Mouse (Mus musculus) limb, embryonic 10.5 days (tissue): ENCODE data around the gene Prkn. TPM values are rescaled to one million over a fixed set of nuclear protein-coding genes. Genes with fewer than 3 reads are reported as not detected.

Experiments
- DNase-seq: peaks from one replicate; pipeline ENCODE4 v3.0.0-alpha.2; 2017; ENCODE audit warnings: low spot score
- H3K27ac ChIP-seq: fragments of 300-500 bp; sonication (generic); 2 replicates; pipeline ENCODE4 v1.5.1; 2016; ENCODE audit warnings: mild to moderate bottlenecking
- H3K27me3 ChIP-seq: fragments of 300-500 bp; sonication (generic); 2 replicates; pipeline ENCODE4 v1.6.1; 2016; ENCODE audit warnings: low read depth, mild to moderate bottlenecking; ENCODE audit not compliant: poor library complexity, severe bottlenecking
- H3K36me3 ChIP-seq: fragments of 300-500 bp; sonication (generic); 2 replicates; pipeline ENCODE4 v1.6.1; 2016; ENCODE audit warnings: mild to moderate bottlenecking, moderate library complexity
- H3K4me1 ChIP-seq: fragments of 300-500 bp; sonication (generic); 2 replicates; pipeline ENCODE4 v1.6.1; 2016
- H3K4me3 ChIP-seq: fragments of 300-500 bp; sonication (generic); 2 replicates; pipeline ENCODE4 v1.5.1; 2016; ENCODE audit warnings: mild to moderate bottlenecking, moderate library complexity
- H3K9me3 ChIP-seq: fragments of 300-500 bp; sonication (generic); replicated peaks from 2 replicates; pipeline ENCODE4 v1.6.1; 2016; ENCODE audit warnings: mild to moderate bottlenecking
- WGBS: fragments of 180-500 bp; shearing (Covaris S2); methylation state at CpG from one replicate; pipeline ENCODE4 v1.1.7; 2016; 5-methylcytosine and 5-hydroxymethylcytosine counted together
- polyA plus RNA-seq: library from polyadenylated mRNA; unstranded; fragments of >200 nt; fragmentation: Nextera tagmentation; extraction: Ambion mirVana; gene quantifications from 2 replicates; pipeline ENCODE4 v1.2.1, GENCODE M21; 2016

Gene Prkn
- polyA plus RNA-seq, 1 experiment from 2014 or later = 0.85 TPM

- WGBS = 74% methylated on average over 8 of the region's 8 CpGs
- H3K4me3 ChIP-seq = no peak overlapping the region
These were observed 730.2 kb downstream of the Prkn start for GRCm38 (mm10) chr17:11570392-11570791.

GRCm38 (mm10) chr17:11573666-11574065 is 733.5 kb downstream of the Prkn start:
- DNase-seq = no peak
- H3K36me3 ChIP-seq = no peaks in the 10 kb centered on the region
- H3K27ac ChIP-seq = no peak overlapping the region
- 92% methylated on average over 9 of the region's 9 CpGs for WGBS
- no peak overlapping the region for H3K4me3 ChIP-seq
- H3K9me3 ChIP-seq = no peaks in the 10 kb centered on the region
- H3K4me1 ChIP-seq = no peaks in the 10 kb centered on the region
- H3K27me3 ChIP-seq = no peaks in the 10 kb centered on the region

More at GRCm38 (mm10) chr17:11570392-11570791, 730.2 kb downstream of the Prkn start:
- Histone ChIP-seq H3K4me1 (no peaks in the 10 kb centered on the region), H3K27me3 (no peaks in the 10 kb centered on the region), H3K9me3 (no peaks in the 10 kb centered on the region), H3K27ac (no peak overlapping the region), H3K36me3 (no peaks in the 10 kb centered on the region)
- no peak for DNase-seq

DNA sequence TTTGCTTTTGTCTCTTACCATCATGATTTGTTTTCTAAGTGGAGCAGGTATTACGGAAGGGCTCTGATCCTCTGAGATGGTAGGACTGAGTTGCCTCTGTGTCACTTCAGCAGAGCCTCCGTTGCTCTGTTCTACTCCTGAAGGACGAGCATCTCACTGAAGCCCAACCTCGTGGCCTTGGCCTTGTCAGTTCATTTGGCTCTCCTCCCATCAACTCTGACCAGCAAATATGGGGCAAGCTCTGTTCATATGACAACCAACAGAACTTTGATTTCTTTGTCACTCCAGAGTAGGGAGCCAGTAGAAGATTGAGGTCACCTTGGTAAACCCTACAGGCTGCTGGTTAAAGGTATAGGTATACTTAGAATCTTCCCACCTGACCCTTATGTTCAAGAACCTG is 745.3 kb downstream of the Prkn start:
- WGBS = 91% methylated on average over 4 of the region's 4 CpGs
- no peaks in the 10 kb centered on the region for H3K4me1 ChIP-seq
- H3K4me3 ChIP-seq = no peak overlapping the region
- H3K36me3 ChIP-seq = no peaks in the 10 kb centered on the region
- DNase-seq = no peak
- H3K27me3 ChIP-seq = no peaks in the 10 kb centered on the region
- H3K27ac ChIP-seq = no peak overlapping the region
- H3K9me3 ChIP-seq = no peaks in the 10 kb centered on the region

DNA sequence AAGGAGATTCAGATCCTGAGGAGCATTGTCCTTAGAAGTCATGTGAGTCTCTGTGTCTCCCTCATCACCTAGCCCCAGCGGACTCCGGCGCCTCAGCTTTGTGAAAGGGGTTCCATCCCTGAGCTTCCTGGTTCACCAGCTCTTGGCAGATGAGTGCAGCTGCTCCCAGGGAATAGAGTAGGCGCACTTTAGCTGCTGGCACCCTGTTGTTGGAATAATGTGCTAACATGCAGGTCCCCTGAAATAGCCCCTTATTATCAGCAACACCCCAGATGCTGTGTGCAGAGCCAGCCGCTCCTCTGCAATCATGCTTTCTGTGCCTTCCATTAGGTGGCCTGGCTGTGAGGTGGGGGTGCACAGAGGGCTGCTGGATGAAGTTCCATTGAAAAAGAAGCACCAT is 767.7 kb downstream of the Prkn start:
- Histone ChIP-seq H3K4me1 (0 out of 2 replicates have a peak, but pooled peaks cover 3% of the 10 kb centered on the region), H3K27me3 (peaks cover 12% of the 10 kb centered on the region), H3K36me3 (no peaks in the 10 kb centered on the region), H3K4me3 (no peak overlapping the region), H3K9me3 (no peaks in the 10 kb centered on the region), H3K27ac (no peak overlapping the region)
- no peak for DNase-seq
- whole genome bisulfite sequencing = 95% methylated on average over 5 of the region's 5 CpGs

GRCm38 (mm10) chr17:11611459-11611858 is 771.3 kb downstream of the Prkn start:
- 0 out of 2 replicates have a peak, but pooled peaks cover 3% of the 10 kb centered on the region for H3K4me1 ChIP-seq
- DNase-seq = peak; percentile 66
- no peaks in the 10 kb centered on the region for H3K9me3 ChIP-seq
- H3K36me3 ChIP-seq = no peaks in the 10 kb centered on the region
- peaks cover 21% of the 10 kb centered on the region for H3K27me3 ChIP-seq
- H3K27ac ChIP-seq = no peak overlapping the region
- H3K4me3 ChIP-seq = no peak overlapping the region
- WGBS = 27% methylated on average over 7 of the region's 7 CpGs

DNA sequence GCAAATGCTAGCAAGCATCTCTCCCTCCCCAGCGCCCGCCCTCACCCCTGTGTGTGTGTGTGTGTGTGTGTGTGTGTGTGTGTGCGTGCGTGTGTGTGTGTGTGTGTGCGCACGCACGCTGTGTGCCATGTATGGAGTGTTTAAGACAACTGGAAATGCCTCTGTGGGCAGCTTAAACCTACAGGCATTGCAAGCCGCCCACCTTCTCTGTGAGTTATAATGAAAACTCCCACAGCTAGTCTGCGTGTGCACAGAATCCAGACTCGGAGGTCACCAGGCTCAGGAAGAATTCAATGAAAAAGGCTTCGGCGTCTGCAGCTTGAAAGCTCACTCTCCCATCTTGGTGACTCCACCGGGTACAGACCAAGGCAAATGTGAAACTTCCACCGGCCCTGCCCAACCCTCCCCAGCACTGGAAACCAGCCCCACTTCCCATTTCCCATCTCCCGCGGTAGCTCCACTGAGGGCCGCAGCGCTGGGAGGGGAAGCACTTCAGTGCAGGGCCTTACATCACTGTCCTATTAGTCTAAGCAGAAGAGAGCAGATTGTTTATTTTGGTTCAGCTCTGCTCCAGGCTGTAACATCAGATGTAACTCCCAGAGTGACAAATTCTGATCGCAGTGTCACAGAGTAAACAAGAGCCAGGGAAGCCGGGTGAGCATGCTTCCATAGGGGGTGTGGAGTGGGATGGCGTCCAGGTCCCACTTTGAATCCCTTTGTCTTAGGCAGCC is 772.8 kb downstream of the Prkn start:
- peaks cover 21% of the 10 kb centered on the region for H3K27me3 ChIP-seq
- H3K4me1 ChIP-seq = 0 out of 2 replicates have a peak, but pooled peaks cover 3% of the 10 kb centered on the region
- 51% methylated on average over 21 of the region's 21 CpGs for WGBS
- no peak for DNase-seq
- H3K27ac ChIP-seq = no peak overlapping the region
- no peak overlapping the region for H3K4me3 ChIP-seq
- H3K9me3 ChIP-seq = no peaks in the 10 kb centered on the region
- no peaks in the 10 kb centered on the region for H3K36me3 ChIP-seq

DNA sequence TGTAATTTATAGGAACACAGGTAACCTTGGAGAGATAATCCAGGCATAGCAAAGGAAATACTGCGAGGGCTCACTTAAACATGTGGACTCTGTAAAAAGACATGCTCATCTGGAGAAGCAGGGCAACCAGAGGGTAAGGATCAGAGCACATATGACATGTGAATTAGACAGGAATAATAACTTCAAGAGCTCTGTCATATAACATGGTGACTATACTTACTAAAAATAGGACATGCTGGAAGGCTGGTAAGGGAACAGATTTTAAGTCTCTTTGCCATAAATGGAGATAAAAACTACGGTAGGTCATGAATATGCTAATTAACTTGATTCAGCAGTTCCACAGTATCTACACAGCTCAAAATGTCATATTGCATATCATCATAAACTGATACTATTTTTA is 777.4 kb downstream of the Prkn start:
- no peaks in the 10 kb centered on the region for H3K36me3 ChIP-seq
- H3K27me3 ChIP-seq = peaks cover 13% of the 10 kb centered on the region
- no peak overlapping the region for H3K4me3 ChIP-seq
- no peak overlapping the region for H3K27ac ChIP-seq
- 88% methylated on average over 2 of the region's 2 CpGs for WGBS
- DNase-seq = no peak
- no peaks in the 10 kb centered on the region for H3K9me3 ChIP-seq
- no peaks in the 10 kb centered on the region for H3K4me1 ChIP-seq

DNA sequence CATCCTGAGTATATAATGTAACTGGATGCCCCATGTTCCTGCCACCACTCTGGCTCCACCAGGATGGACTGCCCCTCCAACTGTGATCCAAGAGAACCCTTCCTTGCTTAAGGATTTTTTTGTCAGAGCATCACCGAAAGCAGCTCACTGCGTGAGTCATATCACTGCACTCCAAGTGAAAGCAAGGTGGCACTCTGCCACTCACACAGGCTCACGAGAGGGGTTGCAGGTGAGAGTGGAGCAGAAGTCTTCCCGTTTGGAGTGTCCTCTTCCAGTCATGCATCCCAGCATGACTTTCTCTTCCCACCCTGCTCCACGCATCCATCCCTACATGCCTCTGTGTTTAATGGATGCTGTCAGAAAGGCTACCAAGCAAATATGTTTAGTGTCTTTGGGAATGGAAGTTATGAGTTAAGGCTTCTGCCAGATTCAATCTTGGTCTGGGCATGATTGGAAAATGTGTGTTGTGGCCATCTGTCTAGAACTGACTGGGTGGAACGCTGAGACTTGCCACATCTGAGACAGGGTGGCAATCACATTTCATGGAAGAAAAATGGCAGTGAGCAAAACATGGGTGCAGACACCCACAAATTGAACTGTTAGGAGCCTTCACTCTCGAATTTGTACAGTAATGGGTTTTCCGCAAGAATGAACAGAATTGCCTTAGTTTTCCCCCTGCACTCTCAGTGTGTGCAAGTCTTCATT is 778.9 kb downstream of the Prkn start:
- H3K27ac ChIP-seq = no peak overlapping the region
- no peaks in the 10 kb centered on the region for H3K36me3 ChIP-seq
- H3K9me3 ChIP-seq = no peaks in the 10 kb centered on the region
- H3K4me1 ChIP-seq = no peaks in the 10 kb centered on the region
- no peak overlapping the region for H3K4me3 ChIP-seq
- WGBS = 91% methylated on average over 8 of the region's 8 CpGs
- H3K27me3 ChIP-seq = 0 out of 2 replicates have a peak, but pooled peaks cover 1% of the 10 kb centered on the region
- no peak for DNase-seq

DNA sequence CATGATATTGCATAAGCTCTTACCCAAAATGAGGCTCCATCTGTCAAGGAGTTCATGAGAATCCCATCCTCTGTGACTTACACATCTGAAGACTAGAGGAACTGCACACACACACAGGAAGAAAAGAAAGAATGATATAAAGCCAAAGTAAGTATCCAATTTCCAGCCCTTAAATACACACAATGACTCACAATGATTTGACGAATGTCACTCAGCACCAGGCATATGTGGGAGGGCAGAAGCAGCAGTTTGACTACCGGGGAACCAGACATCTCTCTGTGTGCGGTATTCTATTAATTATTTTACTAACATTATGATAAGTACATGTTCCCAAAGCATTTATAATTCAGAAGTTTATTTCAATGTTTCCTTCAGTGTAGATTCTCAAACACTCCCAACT is 780.6 kb downstream of the Prkn start:
- no peak overlapping the region for H3K27ac ChIP-seq
- 86% methylated on average over 3 of the region's 3 CpGs for WGBS
- no peaks in the 10 kb centered on the region for H3K27me3 ChIP-seq
- no peak overlapping the region for H3K4me3 ChIP-seq
- H3K9me3 ChIP-seq = no peaks in the 10 kb centered on the region
- H3K4me1 ChIP-seq = no peaks in the 10 kb centered on the region
- H3K36me3 ChIP-seq = no peaks in the 10 kb centered on the region
- DNase-seq = no peak

- Histone ChIP-seq H3K4me1 (no peaks in the 10 kb centered on the region), H3K36me3 (no peaks in the 10 kb centered on the region), H3K27ac (no peak overlapping the region), H3K27me3 (no peaks in the 10 kb centered on the region), H3K4me3 (no peak overlapping the region), H3K9me3 (no peaks in the 10 kb centered on the region)
- 61% methylated on average over 3 of the region's 3 CpGs for WGBS
- no peak for DNase-seq
These were observed 781.3 kb downstream of the Prkn start for GRCm38 (mm10) chr17:11621492-11621891.

GRCm38 (mm10) chr17:11626306-11626705 is 786.1 kb downstream of the Prkn start:
- WGBS = 93% methylated on average over 3 of the region's 3 CpGs
- Histone ChIP-seq H3K4me1 (no peaks in the 10 kb centered on the region), H3K4me3 (no peak overlapping the region), H3K9me3 (no peaks in the 10 kb centered on the region), H3K36me3 (no peaks in the 10 kb centered on the region), H3K27ac (no peak overlapping the region), H3K27me3 (no peaks in the 10 kb centered on the region)
- DNase-seq = no peak

DNA sequence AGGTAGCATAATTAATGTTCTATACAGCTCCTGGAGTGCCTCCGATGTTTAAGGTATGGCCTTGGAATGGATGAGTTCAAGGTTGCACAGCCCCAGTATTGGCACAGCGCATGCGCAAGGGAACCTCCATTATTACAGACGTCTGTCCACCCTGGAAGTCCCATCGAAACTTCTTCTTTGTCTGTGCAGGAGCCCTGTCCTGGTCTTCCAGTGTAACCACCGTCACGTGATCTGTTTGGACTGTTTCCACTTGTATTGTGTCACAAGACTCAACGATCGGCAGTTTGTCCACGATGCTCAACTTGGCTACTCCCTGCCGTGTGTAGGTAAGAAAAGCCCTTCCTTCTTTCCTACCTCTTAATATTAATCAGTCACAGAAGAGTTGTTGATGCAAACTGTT is 794.9 kb downstream of the Prkn start:
- 95% methylated on average over 11 of the region's 11 CpGs for WGBS
- no peak overlapping the region for H3K4me3 ChIP-seq

DNA sequence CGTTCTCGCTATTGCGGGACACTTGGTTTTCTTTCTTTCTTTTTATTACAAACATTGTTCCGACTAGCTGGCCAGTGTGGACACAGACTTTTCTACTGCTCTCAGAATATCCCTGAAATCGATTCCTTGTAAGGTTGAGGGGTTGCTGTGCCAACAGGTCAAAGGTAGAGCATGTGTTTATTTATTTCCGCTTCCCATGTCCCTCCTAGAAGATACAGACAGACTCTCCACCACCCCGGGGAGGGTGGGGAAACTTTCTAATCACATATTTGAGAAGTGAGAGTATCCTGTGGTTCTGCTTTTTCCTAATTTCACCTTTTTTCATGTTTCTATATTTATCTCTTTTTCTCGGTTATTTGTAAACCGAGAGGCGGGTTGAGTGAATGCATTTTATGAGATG is 797.5 kb downstream of the Prkn start:
- Histone ChIP-seq H3K36me3 (no peaks in the 10 kb centered on the region), H3K4me3 (no peak overlapping the region), H3K4me1 (no peaks in the 10 kb centered on the region), H3K27ac (no peak overlapping the region), H3K27me3 (no peaks in the 10 kb centered on the region), H3K9me3 (no peaks in the 10 kb centered on the region)
- DNase-seq = no peak
- 86% methylated on average over 10 of the region's 10 CpGs for WGBS

More for the DNA sequence above, 794.9 kb downstream of the Prkn start:
- H3K36me3 ChIP-seq = no peaks in the 10 kb centered on the region
- H3K9me3 ChIP-seq = no peaks in the 10 kb centered on the region
- no peaks in the 10 kb centered on the region for H3K27me3 ChIP-seq
- H3K27ac ChIP-seq = no peak overlapping the region
- DNase-seq = no peak
- H3K4me1 ChIP-seq = no peaks in the 10 kb centered on the region
